Mouse (Mus musculus): ENCODE results near the gene Fbxo28.

- TF ChIP-seq POLR2A (IDR thresholded peaks at IDR 0.05; ENCODE audit: borderline replicate concordance, extremely low read depth, low read depth, low read length) (no peak), CTCF (IDR thresholded peaks at IDR 0.05; ENCODE audit: insufficient read depth, low read length) (no peak)
Observed at GRCm38 (mm10) chr1:182310316-182310715, 31.1 kb downstream of the Fbxo28 start.
